Mouse (Mus musculus) ovary, postnatal 10 days (tissue): ENCODE measurements around the gene Eng.

ENCODE experiments used
- DNase-seq: peaks from one replicate; pipeline ENCODE4 v3.0.0; 2022; ENCODE audit warnings: low spot score

The Eng gene

DNA sequence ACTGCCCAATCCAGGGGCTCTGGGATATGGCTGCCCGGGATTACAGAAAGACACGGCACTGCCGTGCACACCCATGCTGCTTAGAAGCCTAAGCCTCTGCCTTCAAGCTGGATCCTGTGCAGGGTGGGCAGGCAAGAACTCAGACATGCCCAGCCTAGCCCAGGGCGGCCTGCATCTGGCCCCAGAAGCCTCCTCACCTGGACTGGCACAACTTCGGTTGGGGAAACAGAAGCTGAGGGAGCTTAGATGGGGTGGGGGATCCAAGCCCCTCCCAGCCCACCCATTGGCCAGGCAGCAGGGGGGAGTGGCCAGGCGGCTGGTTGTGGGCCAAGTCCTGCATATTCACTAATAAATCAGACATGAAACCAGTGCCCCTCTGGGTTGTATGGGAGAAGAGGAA, 35.4 kb downstream of the Eng start:
- no peak for DNase-seq

DNA sequence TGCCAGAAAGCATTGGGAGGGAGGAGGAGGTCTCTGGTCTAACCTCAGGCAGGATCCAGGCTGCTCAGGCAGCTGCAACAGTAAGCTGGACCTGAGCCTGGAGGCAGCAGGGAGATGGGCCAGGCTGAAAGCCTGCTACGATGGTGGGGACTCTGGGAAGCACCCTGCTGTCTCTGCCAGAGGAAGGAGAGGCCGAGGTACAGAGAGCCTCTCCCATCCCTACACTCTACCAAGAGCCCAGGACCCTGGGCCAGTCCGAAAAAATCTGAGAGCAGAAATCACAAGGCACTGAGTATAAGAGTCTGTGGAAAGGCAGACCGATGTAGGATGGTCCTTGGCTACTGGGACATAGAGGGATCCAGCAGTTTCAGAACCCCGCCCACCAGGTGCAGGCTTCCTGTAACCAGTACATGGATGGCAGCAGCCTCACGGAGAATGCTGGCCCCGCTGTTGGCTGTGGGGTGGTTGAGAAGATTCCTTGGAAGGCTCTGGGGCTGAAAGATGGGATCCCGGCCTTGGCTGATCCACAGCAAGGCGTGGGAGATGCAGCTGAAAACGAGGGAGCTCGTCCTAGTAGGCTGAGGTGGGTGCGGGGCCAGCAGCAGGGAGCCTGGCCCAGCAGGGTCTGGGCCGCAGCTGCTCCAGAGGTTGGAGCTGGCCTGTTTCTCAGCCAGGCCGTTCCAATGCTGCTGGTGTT, 36.5 kb downstream of the Eng start:
- no peak for DNase-seq

DNA sequence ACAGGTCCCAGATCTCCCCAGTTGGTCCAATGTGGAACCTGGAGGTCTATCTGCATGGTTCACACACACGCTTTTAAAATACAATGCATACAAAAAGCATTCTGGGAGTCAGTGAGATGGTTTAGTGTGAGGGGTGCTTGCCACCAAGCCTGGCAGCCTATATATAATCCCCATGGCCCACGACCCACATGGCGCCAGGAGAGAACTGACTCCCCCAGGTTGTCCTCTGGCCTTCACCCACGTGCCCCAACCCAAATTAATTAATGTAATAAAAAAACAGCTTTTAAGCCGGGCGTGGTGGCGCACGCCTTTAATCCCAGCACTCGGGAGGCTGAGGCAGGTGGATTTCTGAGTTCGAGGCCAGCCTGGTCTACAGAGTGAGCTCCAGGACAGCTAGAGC, 37.3 kb downstream of the Eng start:
- no peak for DNase-seq

DNA sequence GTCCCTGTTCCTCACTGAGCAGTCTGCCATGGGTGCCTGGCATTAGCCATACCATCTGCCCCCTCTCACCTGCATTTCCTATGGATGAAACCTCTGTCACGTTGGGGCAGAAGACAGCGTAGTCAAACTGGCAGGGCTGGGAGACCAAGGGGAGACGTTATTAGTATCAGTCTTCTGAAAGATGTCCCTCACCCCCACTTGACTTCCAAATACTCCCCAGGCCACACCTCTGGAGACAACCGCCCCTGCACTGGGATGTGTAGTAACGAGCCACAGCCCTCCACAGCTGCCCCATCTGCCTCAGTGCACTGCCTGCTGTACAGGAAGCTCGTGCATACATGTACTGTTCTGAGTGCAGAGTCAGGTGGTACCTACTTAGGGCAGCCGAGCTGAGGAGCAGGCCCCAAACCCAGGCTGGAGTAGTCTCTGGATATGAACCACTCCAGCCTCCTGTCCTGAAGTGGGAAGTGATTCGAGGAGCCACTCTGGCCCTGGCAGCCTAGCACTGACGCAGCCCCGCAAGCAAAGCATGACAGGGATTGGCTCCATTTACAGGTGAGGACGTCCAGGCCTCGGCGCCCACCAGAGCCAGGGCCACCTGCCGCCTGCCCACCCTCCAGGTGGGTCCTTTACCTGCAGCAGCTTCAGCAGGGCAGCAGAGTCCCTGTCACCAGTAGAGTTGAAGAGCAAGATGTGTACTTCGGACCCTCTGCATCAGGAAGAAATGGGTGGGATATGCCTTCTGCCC, 38.5 kb downstream of the Eng start:
- no peak for DNase-seq

DNA sequence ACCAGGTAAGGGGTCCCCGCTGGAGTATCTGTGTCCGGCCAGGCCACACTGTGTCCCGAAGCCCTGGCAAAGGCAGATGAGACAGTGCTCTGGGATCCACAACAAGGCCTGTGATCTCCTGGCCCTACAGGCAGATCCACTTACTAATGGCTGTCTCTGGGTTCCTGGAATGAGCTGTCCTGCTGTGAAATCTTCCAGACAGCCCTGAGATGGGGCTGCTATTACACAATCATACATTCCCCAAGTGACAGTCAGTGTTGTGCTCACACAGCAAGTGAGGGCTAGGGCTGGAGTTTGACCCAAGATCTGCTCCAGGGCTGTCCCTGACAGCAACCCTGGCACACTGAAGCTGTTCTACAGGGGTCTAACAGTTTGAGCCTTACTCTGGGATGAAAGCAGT, 39.4 kb downstream of the Eng start:
- DNase-seq, result no peak

DNA sequence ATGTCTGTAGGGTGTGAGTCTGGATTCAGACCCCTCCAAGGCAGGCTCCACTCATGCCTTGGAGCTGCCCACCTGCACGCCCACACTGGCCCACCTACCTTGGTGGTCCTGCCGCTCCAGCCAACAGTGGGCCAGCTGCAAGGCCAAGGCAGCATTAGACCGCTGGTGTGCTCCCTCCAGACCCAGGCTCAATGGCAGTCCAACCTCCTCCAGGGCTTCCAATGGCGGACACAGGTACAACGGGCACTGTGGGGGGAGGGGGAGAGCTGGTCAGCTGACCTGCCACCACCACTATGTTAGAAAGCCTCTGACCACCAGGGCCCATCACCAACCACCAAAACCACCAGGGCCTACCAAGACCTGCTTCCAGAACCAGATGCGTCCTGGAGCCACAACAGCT, 40.2 kb downstream of the Eng start:
- DNase-seq, result no peak

DNA sequence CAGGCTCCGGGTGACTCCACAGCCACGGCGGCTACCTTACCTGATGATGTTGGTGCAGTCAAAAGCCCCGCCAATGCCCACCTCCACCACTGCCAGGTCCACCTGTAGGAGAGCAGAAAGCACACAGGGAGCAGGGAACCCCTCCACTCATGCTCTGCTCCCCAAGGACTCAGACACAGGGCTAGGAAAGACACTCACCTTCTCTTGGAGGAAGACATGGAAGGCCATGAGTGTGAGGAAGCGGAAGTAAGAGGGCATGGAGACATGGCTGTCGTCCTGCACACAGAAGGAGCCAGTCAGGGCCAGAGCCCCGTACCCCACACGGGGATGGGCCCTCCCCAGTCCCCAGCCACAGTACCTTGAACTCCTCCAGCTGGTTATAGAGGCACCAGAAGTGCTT, 41.2 kb downstream of the Eng start:
- no peak for DNase-seq

DNA sequence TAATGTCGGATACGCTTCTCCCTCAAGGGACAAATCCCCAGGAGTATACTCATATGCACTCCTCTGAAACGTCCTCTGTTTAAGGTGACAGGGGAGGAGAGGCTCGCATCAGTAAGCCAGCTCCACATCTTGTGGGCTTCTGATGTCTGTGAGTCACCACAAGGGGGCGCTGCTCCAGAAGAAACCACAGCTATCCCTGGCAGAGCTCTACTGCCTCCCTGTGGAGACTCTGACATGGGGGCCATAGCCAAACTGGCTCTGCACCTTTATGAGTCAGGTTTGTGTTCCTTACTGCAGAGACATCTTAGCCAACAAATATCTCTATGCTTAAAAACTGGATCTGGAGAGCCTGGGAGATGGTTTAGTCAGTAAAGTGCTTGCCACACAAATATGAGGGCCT, 43.0 kb downstream of the Eng start:
- peak; percentile 78 for DNase-seq

DNA sequence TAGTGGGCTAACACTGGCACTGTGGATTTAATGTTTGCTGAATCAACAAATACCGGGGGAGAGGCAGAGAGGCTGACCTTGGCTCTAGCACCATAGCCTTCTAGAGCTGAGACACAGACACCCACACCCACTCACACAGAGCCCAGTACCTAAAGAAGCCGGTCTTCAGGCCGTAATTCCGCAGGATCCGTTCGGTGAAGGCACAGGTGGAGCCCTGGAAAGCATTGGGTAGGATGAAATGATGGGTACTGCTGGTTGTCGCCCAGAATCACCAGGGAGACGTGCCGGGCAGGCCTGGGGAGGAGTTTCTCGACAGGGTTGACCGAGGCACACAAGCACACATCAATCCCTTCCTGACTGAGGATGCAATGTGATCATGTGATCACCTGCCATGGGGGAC, 44.6 kb downstream of the Eng start:
- DNase-seq, result no peak

DNA sequence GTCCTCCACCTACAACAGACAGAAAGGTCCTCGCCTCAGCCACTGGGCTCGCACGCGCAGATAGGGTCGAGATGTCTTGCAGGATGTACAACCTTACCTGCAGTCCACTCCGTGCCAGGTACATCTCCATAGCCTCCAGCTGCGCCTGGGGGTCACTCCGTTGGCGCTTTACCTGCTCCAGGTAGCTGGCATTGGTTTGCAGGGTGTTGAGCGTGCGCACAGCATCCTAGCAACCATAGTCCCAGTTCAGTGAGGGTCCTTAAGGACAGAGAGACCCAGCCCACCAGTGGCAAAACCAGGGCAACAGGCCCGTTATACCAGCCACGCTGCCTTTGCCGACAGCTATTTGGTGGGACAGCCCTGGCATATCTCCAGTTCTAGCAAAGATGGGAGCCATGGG, 46.1 kb downstream of the Eng start:
- DNase-seq, result no peak

DNA sequence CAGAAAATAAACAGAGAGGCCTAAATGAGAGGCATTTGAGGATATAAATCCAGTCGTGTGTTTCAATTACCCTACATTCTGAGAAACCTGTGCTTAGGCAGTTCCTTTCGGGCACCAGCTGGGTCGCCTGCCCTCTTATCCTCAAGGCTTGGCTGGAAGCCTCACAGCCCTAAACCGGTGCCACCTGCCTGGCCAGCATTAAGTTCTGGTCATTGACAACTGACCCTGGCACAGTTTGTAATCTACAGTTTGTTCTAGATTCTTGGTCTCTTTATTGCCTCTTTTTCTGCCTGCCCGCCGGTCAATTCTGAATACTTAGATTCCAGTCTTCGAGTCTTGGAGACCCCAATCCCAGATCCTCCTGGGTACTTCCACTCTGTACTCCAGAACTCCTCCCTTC, 46.9 kb downstream of the Eng start:
- DNase-seq, result no peak

DNA sequence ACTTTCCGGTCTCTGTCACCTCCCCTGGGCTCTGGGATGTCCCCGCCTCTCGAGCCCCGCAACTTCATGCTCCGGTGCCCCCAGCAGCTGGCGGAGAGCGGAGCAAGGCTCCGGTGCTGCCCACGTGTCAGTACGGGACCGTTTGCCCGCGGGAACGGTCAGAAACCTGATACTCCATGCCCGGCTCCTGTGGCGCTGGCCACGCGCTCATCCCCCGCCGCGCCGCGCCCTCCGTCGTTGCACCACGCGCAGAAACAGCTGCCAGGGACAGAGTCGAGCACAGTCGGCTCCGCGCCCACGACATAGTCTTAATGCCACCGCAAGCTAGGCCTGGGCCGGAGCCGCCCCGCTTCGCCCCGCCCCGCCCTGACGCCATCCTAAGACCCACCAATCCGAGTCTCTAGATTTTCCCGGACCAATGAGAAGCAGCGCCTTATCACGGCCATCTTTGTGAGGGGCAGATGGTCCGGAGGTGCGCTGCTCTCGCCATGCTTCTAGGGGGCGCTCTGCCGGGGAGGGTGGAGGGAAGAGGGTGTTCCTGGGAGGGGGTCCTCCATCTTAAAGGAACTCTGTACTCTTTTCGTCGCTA, 47.5 kb downstream of the Eng start:
- peak; percentile 84 for DNase-seq

DNA sequence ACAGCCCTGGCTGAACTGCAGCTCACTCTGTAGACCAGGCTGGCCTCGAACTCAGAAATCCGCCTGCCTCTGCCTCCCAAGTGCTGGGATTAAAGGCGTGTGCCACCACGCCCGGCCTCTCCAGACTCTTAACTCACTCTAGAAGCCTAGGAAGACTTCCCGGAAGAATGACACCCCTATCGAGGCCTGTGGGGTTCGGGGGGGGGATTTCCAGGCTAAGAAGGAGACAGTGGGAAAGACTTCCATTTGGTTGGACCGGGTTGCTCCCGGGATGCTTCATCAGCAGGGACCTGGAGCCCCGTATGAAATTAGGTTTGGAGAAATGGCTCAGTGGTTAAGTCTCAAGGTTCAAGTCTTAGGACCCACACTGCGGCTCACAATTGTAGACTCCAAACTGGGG, 48.3 kb downstream of the Eng start:
- no peak for DNase-seq

DNA sequence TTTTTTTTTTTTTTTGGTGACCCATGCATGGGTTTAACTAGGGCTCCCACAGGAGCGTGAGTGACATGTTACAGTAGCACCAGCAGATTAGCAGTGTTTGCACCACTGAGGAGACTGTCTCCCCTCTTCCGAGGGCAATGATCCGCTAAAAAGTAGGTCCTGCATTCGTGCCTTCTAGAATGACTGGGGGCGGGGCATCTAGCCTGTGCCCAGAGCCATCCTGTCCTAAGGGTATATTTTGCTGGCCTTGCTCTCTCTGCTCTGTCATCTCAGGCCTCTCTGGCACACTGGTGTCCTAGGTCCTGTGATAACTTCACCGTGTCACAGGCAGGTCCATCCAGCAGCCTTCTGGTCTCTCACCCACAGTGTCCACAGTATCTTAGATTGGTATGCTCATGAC, 53.3 kb downstream of the Eng start:
- DNase-seq, result no peak

DNA sequence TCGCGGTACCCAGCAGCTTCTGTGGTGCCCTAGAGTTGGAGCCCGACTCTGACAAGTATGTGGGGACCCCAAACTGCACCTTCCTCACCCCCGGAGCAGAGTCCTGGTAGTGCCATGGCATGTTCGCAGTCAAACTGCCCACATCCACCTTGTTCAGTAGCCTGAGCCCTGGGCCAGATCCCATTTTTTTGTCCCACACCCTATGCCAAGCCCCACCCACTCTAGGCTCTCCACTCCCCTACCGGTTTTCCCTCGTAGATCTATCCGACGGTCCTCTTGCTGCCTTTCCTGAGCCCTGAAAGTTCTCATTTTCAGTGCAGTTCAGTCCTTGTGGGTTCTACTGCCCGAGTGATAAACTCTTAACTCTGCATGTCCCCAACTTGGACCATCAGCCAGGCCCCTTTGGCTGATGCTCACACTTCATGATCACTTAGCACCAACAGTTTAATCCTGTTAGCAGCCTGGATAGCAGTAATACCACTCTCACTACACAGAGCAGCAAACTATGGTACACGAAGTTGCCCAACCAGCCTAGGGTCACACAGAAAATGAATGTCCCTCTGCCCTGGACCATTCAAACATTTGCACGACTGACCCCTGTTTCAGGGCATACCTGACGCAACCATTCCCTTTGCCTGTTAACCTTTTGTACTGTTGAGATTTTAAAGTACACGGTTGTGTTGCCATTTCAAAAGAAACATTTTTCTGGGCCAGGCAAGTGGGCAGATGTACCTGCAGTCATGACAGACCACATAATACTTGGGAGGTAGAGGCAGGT, 54.8 kb downstream of the Eng start:
- DNase-seq, result no peak

DNA sequence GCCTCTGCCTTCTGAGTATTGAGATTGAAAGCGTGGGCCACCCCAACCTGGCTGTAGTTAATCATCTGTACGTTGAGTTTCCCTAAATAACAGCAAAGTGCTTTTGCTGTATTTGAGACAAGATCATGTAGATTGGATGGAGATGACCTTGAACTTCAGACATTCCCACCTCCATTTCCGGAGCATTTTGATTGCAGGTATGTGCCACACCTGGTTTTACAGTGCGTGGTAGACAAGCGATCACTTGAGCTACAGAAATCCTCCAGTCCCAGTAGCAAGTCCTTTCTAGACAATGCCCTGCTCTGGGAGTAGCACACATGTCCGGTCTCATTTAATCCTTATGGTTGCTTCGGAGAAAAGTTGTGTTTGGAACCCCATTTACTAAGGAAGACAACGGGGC, 56.7 kb downstream of the Eng start:
- no peak for DNase-seq

DNA sequence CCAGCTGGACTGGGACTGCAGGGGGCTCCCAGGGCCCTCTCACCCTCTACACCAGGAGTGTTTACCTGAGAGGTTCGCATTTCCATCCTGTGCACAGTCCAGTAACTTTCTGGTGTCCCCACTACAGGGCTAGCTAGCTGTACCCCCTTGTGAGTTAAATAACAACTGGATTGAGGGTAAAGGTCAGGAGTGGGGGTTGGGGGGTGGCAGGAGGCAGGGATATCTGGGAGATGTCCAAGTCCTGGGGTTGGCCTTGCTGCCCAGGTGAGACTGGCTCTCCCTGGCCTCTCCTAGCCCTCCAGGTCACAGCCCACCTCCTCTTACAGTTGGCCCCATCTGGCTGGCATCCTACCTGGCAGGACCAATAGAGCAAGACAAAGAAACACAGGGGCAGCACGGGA, 57.6 kb downstream of the Eng start, which contains the start of gene Fpgs:
TSS of gene Fpgs (minus strand) at position 125 of the 401 bp plus-strand sequence.
- DNase-seq, result no peak

DNA sequence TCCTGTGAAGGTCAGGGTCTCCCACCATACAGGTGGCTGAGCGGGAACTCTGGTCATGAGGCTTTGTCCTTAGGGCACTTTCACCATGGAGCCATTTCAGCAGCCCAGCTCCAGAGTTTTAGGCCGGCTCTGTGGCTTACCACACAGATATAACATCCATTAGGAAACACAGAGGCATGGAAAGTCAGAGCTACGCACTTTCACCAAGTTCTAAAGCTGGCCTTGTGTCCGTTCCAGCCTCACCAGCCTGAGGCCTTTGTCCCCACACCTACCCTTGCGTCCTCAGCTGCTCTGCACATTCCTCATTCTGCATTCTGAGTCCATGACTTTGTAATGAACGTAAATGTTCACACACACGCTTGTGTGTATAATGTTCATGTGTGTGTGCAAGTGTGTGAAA, 58.6 kb downstream of the Eng start:
- DNase-seq, result no peak

DNA sequence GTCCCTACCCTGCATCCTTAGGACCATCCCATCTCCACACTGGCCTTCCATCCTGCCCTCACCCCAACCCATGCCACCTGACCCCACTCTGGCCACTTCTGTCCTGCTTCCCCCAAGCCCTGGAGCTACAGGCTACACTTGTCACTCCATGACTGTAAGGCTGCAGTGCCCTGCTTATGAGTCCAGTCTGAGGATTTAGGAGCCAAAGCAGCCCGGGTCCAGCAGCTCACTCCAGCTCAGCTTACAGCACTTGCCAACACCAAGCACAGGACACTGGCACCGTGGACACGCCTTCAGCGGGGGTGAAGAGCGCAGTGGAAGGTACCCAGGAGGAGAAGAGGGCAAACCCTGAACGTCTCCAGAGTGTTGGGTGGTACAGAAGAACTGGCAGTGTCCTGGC, 60.6 kb downstream of the Eng start:
- no peak for DNase-seq

DNA sequence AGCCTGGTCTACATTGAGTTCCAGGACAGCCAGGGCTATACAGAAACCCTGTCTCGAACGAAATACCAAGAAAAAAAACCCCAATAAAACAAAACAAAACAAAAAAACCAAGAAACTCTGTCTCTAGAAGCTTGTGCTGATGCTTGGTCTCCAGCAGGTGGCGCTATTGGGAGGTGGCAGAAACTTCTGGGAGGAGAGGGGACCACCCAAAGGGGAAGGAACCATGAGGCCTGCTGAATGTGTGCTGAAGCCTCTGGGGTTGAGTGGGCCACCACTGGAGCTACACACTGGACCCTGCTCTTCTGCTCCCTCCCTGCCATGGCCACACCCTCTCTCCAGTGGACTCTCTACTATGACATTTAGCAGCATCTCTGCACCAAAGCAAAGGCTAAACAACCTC, 62.2 kb downstream of the Eng start:
- DNase-seq, result no peak

DNA sequence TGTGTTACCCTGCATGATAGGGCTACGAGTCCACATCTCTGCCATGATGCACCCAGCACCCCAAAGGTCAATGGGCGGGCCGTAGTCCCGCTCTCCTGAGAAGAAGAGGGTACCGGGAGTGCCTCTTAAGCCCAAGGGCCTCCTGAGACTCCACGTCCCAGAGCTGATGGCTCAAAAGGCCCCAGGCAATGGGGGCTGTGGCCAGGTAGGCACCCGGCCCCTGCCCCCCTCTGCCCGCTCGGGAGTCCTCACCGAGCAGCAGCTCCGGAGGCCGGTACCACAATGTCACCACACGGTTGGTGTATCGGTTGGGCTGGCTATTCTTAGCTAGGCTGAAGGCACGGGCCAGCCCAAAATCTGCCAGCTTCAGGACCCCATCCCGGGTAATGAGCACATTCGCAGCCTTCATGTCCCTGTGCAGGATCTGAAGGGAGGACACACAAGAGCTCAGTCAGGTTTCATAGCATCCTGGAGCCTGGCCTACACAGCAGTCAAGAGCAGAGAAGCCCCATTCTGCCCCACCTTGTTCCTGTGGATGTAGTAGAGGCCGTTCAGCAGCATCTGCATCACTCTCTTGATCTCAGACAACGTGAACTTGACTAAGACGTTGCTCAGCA, 63.2 kb downstream of the Eng start:
- DNase-seq, result no peak

DNA sequence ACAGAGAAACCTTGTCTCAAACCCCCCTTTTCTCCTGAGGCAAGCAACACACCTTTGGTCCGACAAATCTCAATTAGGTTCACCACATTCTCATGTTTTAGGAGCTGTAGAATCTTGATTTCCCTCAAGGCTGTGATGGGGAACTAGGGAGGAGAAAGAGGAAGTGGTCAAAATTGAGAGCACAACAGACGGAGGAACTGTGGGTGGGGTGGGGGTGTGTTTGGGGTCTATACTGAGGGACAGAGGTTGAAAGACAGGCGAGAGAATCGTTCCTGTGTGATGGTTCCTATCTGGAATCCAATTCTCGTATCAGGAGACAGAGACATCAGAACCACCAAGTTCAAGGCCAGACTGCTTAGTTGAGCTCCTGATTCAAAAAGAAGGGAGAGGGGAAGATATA, 64.0 kb downstream of the Eng start:
- DNase-seq, result no peak
